Mouse (Mus musculus) CH12.LX (cell line): Measurements from ENCODE around the gene Por. TPM values are rescaled to one million over a fixed set of nuclear protein-coding genes. Genes with fewer than 3 reads are reported as not detected.

Experiments used
- DNase-seq: peaks from one replicate; pipeline ENCODE4 v3.0.0-alpha.2; 2013; ENCODE audit errors: extremely low read depth
- H3K27ac ChIP-seq: 2 replicates; pipeline ENCODE4 v1.5.1; 2012; ENCODE audit warnings: low read depth, mild to moderate bottlenecking, control low read depth, moderate library complexity; ENCODE audit not compliant: insufficient read depth
- H3K27me3 ChIP-seq: replicated peaks from 2 replicates; pipeline ENCODE3; 2012; ENCODE audit warnings: inconsistent platforms
- H3K36me3 ChIP-seq, 2 experiments: replicated peaks in 1 of 2; 2 replicates each; pipeline versions ENCODE3 to v1.6.1; 2012; ENCODE audit warnings: inconsistent platforms in 1 of 2, low read length in 1 of 2, mild to moderate bottlenecking in 1 of 2, mixed read lengths in 1 of 2, moderate library complexity in 1 of 2; ENCODE audit not compliant: control insufficient read depth in 1 of 2, insufficient read depth in 1 of 2
- H3K4me1 ChIP-seq, 2 experiments: 2 replicates each; pipeline ENCODE4 v1.6.1; 2012; ENCODE audit warnings: inconsistent platforms in 1 of 2, moderate library complexity in 1 of 2; ENCODE audit not compliant: insufficient read depth in 2 of 2, control insufficient read depth in 1 of 2
- H3K4me2 ChIP-seq: 2 replicates; pipeline ENCODE4 v1.6.1; 2012; ENCODE audit warnings: low read depth, mild to moderate bottlenecking, control low read depth; ENCODE audit not compliant: poor library complexity, insufficient read depth, severe bottlenecking
- H3K4me3 ChIP-seq, 3 experiments: fragments of 150-350 bp in 1 of 3; sonication (generic) in 1 of 3; replicated peaks in 1 of 3; 2 replicates each; pipeline versions ENCODE3 to v1.5.1; 2011 to 2012; ENCODE audit warnings: low read depth in 2 of 3, low read length in 2 of 3, mild to moderate bottlenecking in 2 of 3, moderate library complexity in 2 of 3, control low read depth in 1 of 3, improper control_type of control experiment in 1 of 3, inconsistent platforms in 1 of 3, mixed read lengths in 1 of 3; ENCODE audit not compliant: poor library complexity in 1 of 3
- H3K79me2 ChIP-seq: replicated peaks from 2 replicates; pipeline ENCODE4 v1.6.1; 2012; ENCODE audit warnings: mild to moderate bottlenecking, moderate library complexity; ENCODE audit not compliant: control insufficient read depth, poor library complexity, insufficient read depth, severe bottlenecking; ENCODE audit errors: extremely low read depth
- H3K9ac ChIP-seq: 2 replicates; pipeline ENCODE4 v1.6.1; 2012; ENCODE audit warnings: low read depth, mild to moderate bottlenecking, control low read depth, moderate library complexity; ENCODE audit not compliant: insufficient read depth
- H3K9me3 ChIP-seq: replicated peaks from 2 replicates; pipeline ENCODE3; 2012; ENCODE audit warnings: low read length, inconsistent platforms, mixed read lengths
- BHLHE40 ChIP-seq: IDR thresholded peaks from 2 replicates; pipeline ENCODE4 v1.6.1; 2011; ENCODE audit warnings: mild to moderate bottlenecking, low read depth, low read length, improper control_type of control experiment
- CHD2 ChIP-seq: IDR thresholded peaks from 2 replicates; pipeline ENCODE4 v1.6.1; 2011; ENCODE audit warnings: low read length, improper control_type of control experiment
- CTCF ChIP-seq, 2 experiments: IDR thresholded peaks in 1 of 2; conservative IDR thresholded peaks in 1 of 2; 2 replicates each; pipeline ENCODE4 v1.5.1; 2011 to 2012; ENCODE audit warnings: low read depth in 2 of 2, low read length in 2 of 2, improper control_type of control experiment in 1 of 2, inconsistent platforms in 1 of 2, mild to moderate bottlenecking in 1 of 2, moderate library complexity in 1 of 2
- ELF1 ChIP-seq: IDR thresholded peaks from 2 replicates; pipeline ENCODE4 v1.6.1; 2014; ENCODE audit warnings: low read depth, mild to moderate bottlenecking, inconsistent platforms, low read length, improper control_type of control experiment
- EP300 ChIP-seq: IDR thresholded peaks from 2 replicates; pipeline ENCODE4 v1.6.1; 2011; ENCODE audit warnings: low read length, improper control_type of control experiment
- ETS1 ChIP-seq: conservative IDR thresholded peaks from 2 replicates; pipeline ENCODE4 v1.6.1; 2012; ENCODE audit warnings: low read depth, mild to moderate bottlenecking, inconsistent platforms, low read length, improper control_type of control experiment, moderate library complexity
- GABPA ChIP-seq: IDR thresholded peaks from 2 replicates; pipeline ENCODE4 v1.6.1; 2012; ENCODE audit warnings: low read depth, low read length, improper control_type of control experiment, inconsistent platforms; ENCODE audit not compliant: insufficient replicate concordance
- HCFC1 ChIP-seq: IDR thresholded peaks from 2 replicates; pipeline ENCODE4 v1.6.1; 2012; ENCODE audit warnings: low read depth, mild to moderate bottlenecking, inconsistent platforms, low read length, improper control_type of control experiment
- JUN ChIP-seq: IDR thresholded peaks from 2 replicates; pipeline ENCODE4 v1.6.1; 2011; ENCODE audit warnings: low read depth, mild to moderate bottlenecking, low read length, improper control_type of control experiment, moderate library complexity; ENCODE audit not compliant: insufficient read depth
- JUND ChIP-seq: conservative IDR thresholded peaks from 2 replicates; pipeline ENCODE4 v1.6.1; 2011; ENCODE audit warnings: low read depth, low read length, improper control_type of control experiment
- KAT2A ChIP-seq: IDR thresholded peaks from 2 replicates; pipeline ENCODE4 v1.6.1; 2012; ENCODE audit warnings: low read length, improper control_type of control experiment, inconsistent platforms; ENCODE audit not compliant: insufficient replicate concordance
- MAFK ChIP-seq: IDR thresholded peaks from 2 replicates; pipeline ENCODE4 v1.6.1; 2011; ENCODE audit warnings: low read length, improper control_type of control experiment; ENCODE audit not compliant: insufficient replicate concordance
- MYC ChIP-seq: IDR thresholded peaks from 2 replicates; pipeline ENCODE4 v1.6.1; 2011; ENCODE audit warnings: low read depth, mild to moderate bottlenecking, improper control_type of control experiment, low read length
- NRF1 ChIP-seq: IDR thresholded peaks from 2 replicates; pipeline ENCODE4 v1.6.1; 2014; ENCODE audit warnings: low read depth, mild to moderate bottlenecking, inconsistent platforms, low read length, improper control_type of control experiment, moderate library complexity
- POLR2AphosphoS2 ChIP-seq: IDR thresholded peaks from 2 replicates; pipeline ENCODE4 v1.6.1; 2011; ENCODE audit warnings: low read depth, low read length, improper control_type of control experiment
- SIN3A ChIP-seq: IDR thresholded peaks from 2 replicates; pipeline ENCODE4 v1.6.1; 2012; ENCODE audit warnings: low read length, improper control_type of control experiment, inconsistent platforms
- SMC3 ChIP-seq: IDR thresholded peaks from 2 replicates; pipeline ENCODE4 v1.6.1; 2011; ENCODE audit warnings: low read depth, low read length, improper control_type of control experiment
- TBP ChIP-seq: conservative IDR thresholded peaks from 2 replicates; pipeline ENCODE4 v1.6.1; 2011; ENCODE audit warnings: low read depth, low read length, improper control_type of control experiment
- TCF12 ChIP-seq: IDR thresholded peaks from 2 replicates; pipeline ENCODE4 v1.6.1; 2014; ENCODE audit warnings: low read depth, mild to moderate bottlenecking, inconsistent platforms, low read length, improper control_type of control experiment
- USF1 ChIP-seq: IDR thresholded peaks from 2 replicates; pipeline ENCODE4 v1.6.1; 2014; ENCODE audit warnings: low read depth, mild to moderate bottlenecking, inconsistent platforms, low read length, improper control_type of control experiment
- USF2 ChIP-seq: conservative IDR thresholded peaks from 2 replicates; pipeline ENCODE4 v1.6.1; 2011; ENCODE audit warnings: low read depth, low read length, improper control_type of control experiment
- ZMIZ1 ChIP-seq: IDR thresholded peaks from 2 replicates; pipeline ENCODE4 v1.6.1; 2012; ENCODE audit warnings: low read depth, mild to moderate bottlenecking, inconsistent platforms, low read length, improper control_type of control experiment
- ZNF384 ChIP-seq: IDR thresholded peaks from 2 replicates; pipeline ENCODE4 v1.6.1; 2012; ENCODE audit warnings: low read depth, low read length, improper control_type of control experiment, inconsistent platforms
- dilution Hi-C: fragments of 300-500 bp; cut with MboI; formaldehyde crosslinking; loops from 2 replicates; pipeline ENCODE4 v1.14.3; 2020; ENCODE audit warnings: low sequenced_read_pairs; ENCODE audit not compliant: extremely low pct_unique_long_range_greater_than_20kb, extremely low pct_ligation_motif_present
- in situ Hi-C: fragments of 300-500 bp; cut with MboI; formaldehyde crosslinking; loops from 3 replicates; pipeline ENCODE4 v1.14.3; 2019; ENCODE audit warnings: low sequenced_read_pairs, low pct_ligation_motif_present, low pct_unique_long_range_greater_than_20kb, mixed read lengths
- polyA plus RNA-seq: library from polyadenylated mRNA; unstranded; fragments of >175 nt; gene quantifications from 2 replicates; pipeline ENCODE4 v1.2.1, GENCODE M21; 2012; ENCODE audit warnings: low read depth; ENCODE audit not compliant: insufficient read length
- total RNA-seq, 2 experiments: library from RNA; depleted of rRNA; stranded (reverse); fragments of 300-350 nt in 1 of 2; fragments of >200 nt in 1 of 2; gene quantifications; 2 replicates each; pipeline ENCODE4 v1.2.3; 2012 to 2014

Gene Por
- total and polyA plus RNA-seq, 3 experiments = 17.3 to 56.8 (median 41.2) TPM

GRCm38 (mm10) chr5:135705383-135705782 is 35.5 kb downstream of the Por start:
- H3K9me3 ChIP-seq = peaks cover 30% of the 10 kb centered on the region
- H3K9ac ChIP-seq = no peak overlapping the region
- H3K27me3 ChIP-seq = no peaks in the 10 kb centered on the region
- no peak overlapping the region for H3K27ac ChIP-seq
- dilution Hi-C loops (no loop called here), in situ Hi-C loops (no loop called here)
- no peak for DNase-seq
- no peak for TF ChIP-seq GABPA
- no peak for TF ChIP-seq ZMIZ1
- TF ChIP-seq POLR2AphosphoS2 = no peak
- TF ChIP-seq MAFK = no peak
- TF ChIP-seq USF1 = no peak
- no peak for TF ChIP-seq CHD2
- TF ChIP-seq USF2 = no peak
- no peak overlapping the region for H3K4me2 ChIP-seq
- no peaks in the 10 kb centered on the region for H3K79me2 ChIP-seq
- peaks cover 14 to 50% of the 10 kb centered on the region in 2 experiments for H3K4me1 ChIP-seq
- H3K4me3 ChIP-seq = no peak overlapping the region
- peaks cover 26 to 73% of the 10 kb centered on the region in 2 experiments for H3K36me3 ChIP-seq

GRCm38 (mm10) chr5:135707039-135707438 is 37.2 kb downstream of the Por start:
- H3K27me3 ChIP-seq = no peaks in the 10 kb centered on the region
- dilution Hi-C loops = no loop called here
- no peak overlapping the region for H3K9ac ChIP-seq
- peaks cover 21% of the 10 kb centered on the region for H3K9me3 ChIP-seq
- no peak for DNase-seq
- peaks cover 16 to 62% of the 10 kb centered on the region in 2 experiments for H3K36me3 ChIP-seq
- in situ Hi-C loops = no loop called here
- peaks cover 27 to 66% of the 10 kb centered on the region in 2 experiments for H3K4me1 ChIP-seq
- no peak overlapping the region for H3K4me2 ChIP-seq
- H3K79me2 ChIP-seq = peaks cover 4% of the 10 kb centered on the region; the same call in 1 of the 2 replicates
- H3K27ac ChIP-seq = peak overlapping the region; percentile 64
- TF ChIP-seq KAT2A = no peak
- TF ChIP-seq TBP = no peak
- no peak for TF ChIP-seq MYC
- TF ChIP-seq NRF1 = no peak
- no peak for TF ChIP-seq JUND
- TF ChIP-seq BHLHE40 = no peak
- TF ChIP-seq GABPA = no peak
- TF ChIP-seq ZMIZ1 = no peak
- TF ChIP-seq CHD2 = no peak
- no peak for TF ChIP-seq ELF1
- no peak for TF ChIP-seq EP300
- TF ChIP-seq JUN = no peak
- no peak for TF ChIP-seq TCF12
- no peak for TF ChIP-seq SMC3
- TF ChIP-seq SIN3A = no peak
- TF ChIP-seq ETS1 = no peak
- no peak for TF ChIP-seq HCFC1
- no peak for TF ChIP-seq CTCF (conservative IDR thresholded peaks at IDR 0.05 in 1 of 2, IDR thresholded peaks at IDR 0.05 in 1 of 2; ENCODE audit: low read depth in 2 of 2, low read length in 2 of 2)
- no peak for TF ChIP-seq ZNF384
- TF ChIP-seq, all 38 proteins: peak for 0
- H3K4me3 ChIP-seq = peak overlapping the region in 1 of 3 experiments; percentile 6
